Mouse (Mus musculus): ENCODE results near the gene Zfp709. TPM values are rescaled to one million over a fixed set of nuclear protein-coding genes. Genes with fewer than 3 reads are reported as not detected.
"Not testable (repeated sequence)": the region's sequence is repeated elsewhere in the genome, so short reads cannot be mapped to it uniquely, and the experiment has no call there.

Zfp709 gene
- total RNA-seq (2014; rRNA removed; ENCODE audit: low replicate concordance) (0.85 and 6.6 TPM in 2 replicates), polyA plus RNA-seq (2015; fragmentation: Nextera tagmentation; extraction: Ambion mirVana) (3.6 and 3.9 TPM in 2 replicates)

GRCm38 (mm10) chr8:71881618-71882274, at the start of gene Zfp709:
Gene Zfp709 (plus strand): TSS chr8:71882019.
- WGBS: 5% methylated on average over 45 of the region's 45 CpGs
- ATAC-seq (ENCODE audit: insufficient read depth, low read depth): peak; percentile 93

GRCm38 (mm10) chr8:71838207-71838606, 43.6 kb upstream of the Zfp709 start:
- not testable (repeated sequence) for H3K36me3 ChIP-seq (replicated peaks; ENCODE audit: control insufficient read depth, insufficient read depth, low read length); H3K4me2 ChIP-seq (ENCODE audit: low read depth, low read length); DNase-seq (ENCODE audit: low spot score); H3K4me1 ChIP-seq (ENCODE audit: control insufficient read depth, insufficient read depth); H3K9me3 ChIP-seq (replicated peaks; ENCODE audit: control insufficient read depth, low read length); H3K4me3 ChIP-seq (ENCODE audit: low read depth, low read length); H3K9ac ChIP-seq (replicated peaks; ENCODE audit: low read depth, low read length); H3K27ac ChIP-seq (ENCODE audit: low read depth); H3K27me3 ChIP-seq (ENCODE audit: control insufficient read depth, insufficient read depth, low read length); ATAC-seq (ENCODE audit: insufficient read depth, low read depth)
- WGBS: 62% methylated on average over 4 of the region's 4 CpGs

More at GRCm38 (mm10) chr8:71881618-71882274, at the start of gene Zfp709:
- DNase-seq (ENCODE audit: low spot score): peak; percentile 78
- peaks cover 8% of the 10 kb centered on the region for H3K4me1 ChIP-seq (ENCODE audit: control insufficient read depth, insufficient read depth)
- peak within 1 kb of the TSS; percentile 81 for H3K27ac ChIP-seq (ENCODE audit: low read depth)
- peaks cover 21% of the 10 kb centered on the region for H3K36me3 ChIP-seq (replicated peaks; ENCODE audit: control insufficient read depth, insufficient read depth, low read length)
- peak within 1 kb of the TSS; percentile 95 for H3K4me2 ChIP-seq (ENCODE audit: low read depth, low read length)
- H3K9ac ChIP-seq (replicated peaks; ENCODE audit: low read depth, low read length): peak within 1 kb of the TSS; percentile 87
- no peak for TF ChIP-seq CTCF (IDR thresholded peaks at IDR 0.05; ENCODE audit: low read depth)
- no peak for TF ChIP-seq EP300 (IDR thresholded peaks at IDR 0.05; ENCODE audit: low read depth)
- peaks cover 19% of the 10 kb centered on the region; the same call in 1 of the 2 replicates for H3K9me3 ChIP-seq (replicated peaks; ENCODE audit: control insufficient read depth, low read length)
- H3K27me3 ChIP-seq (ENCODE audit: control insufficient read depth, insufficient read depth, low read length): no peaks in the 10 kb centered on the region
- H3K4me3 ChIP-seq (ENCODE audit: low read depth, low read length): peak within 1 kb of the TSS; percentile 73

GRCm38 (mm10) chr8:71841201-71841817, 40.5 kb upstream of the Zfp709 start:
- H3K4me2 ChIP-seq (ENCODE audit: low read depth, low read length); H3K4me3 ChIP-seq (ENCODE audit: low read depth, low read length); H3K27me3 ChIP-seq (ENCODE audit: control insufficient read depth, insufficient read depth, low read length); DNase-seq (ENCODE audit: low spot score); ATAC-seq (ENCODE audit: insufficient read depth, low read depth); H3K9me3 ChIP-seq (replicated peaks; ENCODE audit: control insufficient read depth, low read length); H3K4me1 ChIP-seq (ENCODE audit: control insufficient read depth, insufficient read depth); H3K27ac ChIP-seq (ENCODE audit: low read depth); H3K36me3 ChIP-seq (replicated peaks; ENCODE audit: control insufficient read depth, insufficient read depth, low read length); H3K9ac ChIP-seq (replicated peaks; ENCODE audit: low read depth, low read length): not testable (repeated sequence)
- 71% methylated on average over 3 of the region's 3 CpGs for whole genome bisulfite sequencing

- DNase-seq (ENCODE audit: low spot score); H3K27me3 ChIP-seq (ENCODE audit: control insufficient read depth, insufficient read depth, low read length); H3K36me3 ChIP-seq (replicated peaks; ENCODE audit: control insufficient read depth, insufficient read depth, low read length); ATAC-seq (ENCODE audit: insufficient read depth, low read depth); H3K27ac ChIP-seq (ENCODE audit: low read depth); H3K9ac ChIP-seq (replicated peaks; ENCODE audit: low read depth, low read length); H3K9me3 ChIP-seq (replicated peaks; ENCODE audit: control insufficient read depth, low read length); H3K4me2 ChIP-seq (ENCODE audit: low read depth, low read length); H3K4me1 ChIP-seq (ENCODE audit: control insufficient read depth, insufficient read depth); H3K4me3 ChIP-seq (ENCODE audit: low read depth, low read length): not testable (repeated sequence)
- WGBS: 48% methylated on average over 2 of the region's 2 CpGs
These were observed 39.3 kb upstream of the Zfp709 start for GRCm38 (mm10) chr8:71842476-71842875.

- H3K4me3 ChIP-seq (ENCODE audit: low read depth, low read length); H3K9me3 ChIP-seq (replicated peaks; ENCODE audit: control insufficient read depth, low read length); H3K9ac ChIP-seq (replicated peaks; ENCODE audit: low read depth, low read length); H3K27ac ChIP-seq (ENCODE audit: low read depth); DNase-seq (ENCODE audit: low spot score); H3K27me3 ChIP-seq (ENCODE audit: control insufficient read depth, insufficient read depth, low read length); ATAC-seq (ENCODE audit: insufficient read depth, low read depth); H3K4me1 ChIP-seq (ENCODE audit: control insufficient read depth, insufficient read depth); H3K36me3 ChIP-seq (replicated peaks; ENCODE audit: control insufficient read depth, insufficient read depth, low read length); H3K4me2 ChIP-seq (ENCODE audit: low read depth, low read length): not testable (repeated sequence)
- WGBS: 53% methylated on average over 1 of the region's 1 CpGs
These were observed 37.4 kb upstream of the Zfp709 start for GRCm38 (mm10) chr8:71844453-71844852.

- WGBS: 65% methylated on average over 1 of the region's 1 CpGs
- not testable (repeated sequence) for H3K27ac ChIP-seq (ENCODE audit: low read depth); H3K27me3 ChIP-seq (ENCODE audit: control insufficient read depth, insufficient read depth, low read length); H3K4me1 ChIP-seq (ENCODE audit: control insufficient read depth, insufficient read depth); H3K4me3 ChIP-seq (ENCODE audit: low read depth, low read length); H3K9me3 ChIP-seq (replicated peaks; ENCODE audit: control insufficient read depth, low read length); DNase-seq (ENCODE audit: low spot score); ATAC-seq (ENCODE audit: insufficient read depth, low read depth); H3K36me3 ChIP-seq (replicated peaks; ENCODE audit: control insufficient read depth, insufficient read depth, low read length); H3K4me2 ChIP-seq (ENCODE audit: low read depth, low read length); H3K9ac ChIP-seq (replicated peaks; ENCODE audit: low read depth, low read length)
These were observed 35.8 kb upstream of the Zfp709 start for GRCm38 (mm10) chr8:71845993-71846483.

GRCm38 (mm10) chr8:71846745-71847144, 35.1 kb upstream of the Zfp709 start:
- H3K9me3 ChIP-seq (replicated peaks; ENCODE audit: control insufficient read depth, low read length); H3K36me3 ChIP-seq (replicated peaks; ENCODE audit: control insufficient read depth, insufficient read depth, low read length); H3K27me3 ChIP-seq (ENCODE audit: control insufficient read depth, insufficient read depth, low read length); H3K9ac ChIP-seq (replicated peaks; ENCODE audit: low read depth, low read length); H3K4me1 ChIP-seq (ENCODE audit: control insufficient read depth, insufficient read depth); H3K4me2 ChIP-seq (ENCODE audit: low read depth, low read length); H3K27ac ChIP-seq (ENCODE audit: low read depth); DNase-seq (ENCODE audit: low spot score); H3K4me3 ChIP-seq (ENCODE audit: low read depth, low read length); ATAC-seq (ENCODE audit: insufficient read depth, low read depth): not testable (repeated sequence)
- WGBS: 74% methylated on average over 2 of the region's 2 CpGs

- not testable (repeated sequence) for H3K27me3 ChIP-seq (ENCODE audit: control insufficient read depth, insufficient read depth, low read length); H3K4me3 ChIP-seq (ENCODE audit: low read depth, low read length); H3K4me2 ChIP-seq (ENCODE audit: low read depth, low read length); H3K27ac ChIP-seq (ENCODE audit: low read depth); H3K9ac ChIP-seq (replicated peaks; ENCODE audit: low read depth, low read length); ATAC-seq (ENCODE audit: insufficient read depth, low read depth); H3K9me3 ChIP-seq (replicated peaks; ENCODE audit: control insufficient read depth, low read length); DNase-seq (ENCODE audit: low spot score); H3K4me1 ChIP-seq (ENCODE audit: control insufficient read depth, insufficient read depth); H3K36me3 ChIP-seq (replicated peaks; ENCODE audit: control insufficient read depth, insufficient read depth, low read length)
- WGBS: 69% methylated on average over 1 of the region's 1 CpGs
These were observed 30.8 kb upstream of the Zfp709 start for GRCm38 (mm10) chr8:71851014-71851413.

Data from heart, postnatal 0 days (tissue).